Mouse (Mus musculus): Measurements from ENCODE around the gene Qdpr.

DNA sequence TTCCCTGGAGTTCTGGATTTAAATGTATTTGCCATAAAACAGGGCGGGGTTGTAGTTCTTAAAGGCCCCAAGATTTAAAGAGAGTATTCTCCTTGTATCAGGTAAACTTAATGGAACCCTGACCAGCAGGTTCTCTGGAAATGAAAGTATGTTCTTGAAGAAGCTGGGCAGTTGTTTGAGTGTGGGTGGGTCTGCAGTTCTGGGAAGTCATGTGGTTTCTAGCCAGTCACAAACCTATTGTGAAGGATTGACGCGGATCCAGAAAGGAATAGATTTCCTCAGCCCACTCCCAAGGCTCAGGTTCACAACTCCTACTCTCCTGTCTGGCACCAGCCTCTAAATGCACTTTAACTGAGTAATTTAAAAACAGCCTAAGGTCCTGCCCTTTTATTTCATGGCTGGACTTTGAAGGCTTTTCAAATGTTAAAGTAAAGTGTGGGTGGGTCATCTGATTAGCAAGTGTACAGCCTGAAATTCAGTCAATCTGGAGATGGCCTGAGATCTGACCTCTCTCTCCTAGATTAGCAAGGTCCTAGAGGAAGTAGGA lies 45.5 kb upstream of the Qdpr start:
- TF ChIP-seq ZNF384 (IDR thresholded peaks at IDR 0.05; ENCODE audit: low read depth, low read length) (no peak), POLR2A (IDR thresholded peaks at IDR 0.05; ENCODE audit: low read depth, low read length) (no peak), CTCF (conservative IDR thresholded peaks at IDR 0.05 in 1 of 2, IDR thresholded peaks at IDR 0.05 in 1 of 2; ENCODE audit: low read depth in 2 of 2, low read length in 2 of 2) (no peak), ZC3H11A (IDR thresholded peaks at IDR 0.05; ENCODE audit: low read depth, low read length) (no peak), USF1 (IDR thresholded peaks at IDR 0.05; ENCODE audit: low read depth, low read length) (no peak), JUND (conservative IDR thresholded peaks at IDR 0.05; ENCODE audit: low read depth, low read length) (no peak), BHLHE40 (IDR thresholded peaks at IDR 0.05; ENCODE audit: low read depth, low read length) (no peak), SMC3 (IDR thresholded peaks at IDR 0.05; ENCODE audit: low read depth, low read length) (no peak), UBTF (IDR thresholded peaks at IDR 0.05; ENCODE audit: low read depth, low read length) (no peak), ZMIZ1 (IDR thresholded peaks at IDR 0.05; ENCODE audit: low read depth, low read length) (no peak), TCF12 (IDR thresholded peaks at IDR 0.05; ENCODE audit: low read depth, low read length) (no peak)
